Mouse (Mus musculus) embryonic fibroblast, embryonic 13.5 days (primary cell): ENCODE results near the gene Abcb6. TPM values are rescaled to one million over a fixed set of nuclear protein-coding genes. Genes with fewer than 3 reads are reported as not detected.

Experiments
- H3K27ac ChIP-seq: 2 replicates; pipeline ENCODE4 v1.5.1; 2012; ENCODE audit warnings: low read length, control low read depth, inconsistent platforms; ENCODE audit not compliant: insufficient read depth
- H3K4me1 ChIP-seq: 2 replicates; pipeline ENCODE4 v1.6.1; 2011; ENCODE audit warnings: low read length; ENCODE audit not compliant: control insufficient read depth, insufficient read depth
- H3K4me3 ChIP-seq: 2 replicates; pipeline ENCODE4 v1.5.1; 2011; ENCODE audit warnings: mild to moderate bottlenecking, control low read depth, low read length; ENCODE audit not compliant: insufficient read depth
- CTCF ChIP-seq: IDR thresholded peaks from 2 replicates; pipeline ENCODE4 v1.5.1; 2011; ENCODE audit warnings: mild to moderate bottlenecking, control low read depth, low read length, moderate library complexity, borderline replicate concordance; ENCODE audit not compliant: insufficient read depth
- POLR2A ChIP-seq: IDR thresholded peaks from 2 replicates; pipeline ENCODE4 v1.6.1; 2011; ENCODE audit warnings: low read depth, mild to moderate bottlenecking, control low read depth, low read length, moderate library complexity
- polyA plus RNA-seq: library from polyadenylated mRNA; stranded (reverse); fragments of >200 nt; gene quantifications from 2 replicates; pipeline ENCODE4 v1.2.4, GENCODE M21; 2011; ENCODE audit warnings: low read depth; ENCODE audit not compliant: missing spikeins, insufficient read length

Gene Abcb6
- polyA plus RNA-seq, 1 experiment: 13.4 TPM

GRCm38 (mm10) chr1:75182160-75182559 is 2.0 kb upstream of the Abcb6 start:
- Histone ChIP-seq H3K27ac (no peak overlapping the region), H3K4me1 (no peaks in the 10 kb centered on the region), H3K4me3 (no peak overlapping the region)
- TF ChIP-seq POLR2A: no peak
- TF ChIP-seq CTCF: no peak

- Histone ChIP-seq H3K4me3 (no peak overlapping the region), H3K4me1 (no peaks in the 10 kb centered on the region), H3K27ac (no peak overlapping the region)
- TF ChIP-seq CTCF: no peak
- no peak for TF ChIP-seq POLR2A
Observed at GRCm38 (mm10) chr1:75181377-75181870, 1.2 kb upstream of the Abcb6 start.

GRCm38 (mm10) chr1:75180741-75181140 is 549 bp upstream of the Abcb6 start:
- Histone ChIP-seq H3K4me3 (no peak overlapping the region), H3K4me1 (no peaks in the 10 kb centered on the region), H3K27ac (no peak overlapping the region)
- no peak for TF ChIP-seq CTCF
- TF ChIP-seq POLR2A: no peak

GRCm38 (mm10) chr1:75179334-75180104 is 673 bp downstream of the Abcb6 start:
- peak overlapping the region; percentile 52 for H3K4me3 ChIP-seq
- TF ChIP-seq CTCF (no peak), POLR2A (no peak)
- no peak overlapping the region; the same call in 1 of the 2 replicates for H3K27ac ChIP-seq
- no peaks in the 10 kb centered on the region for H3K4me1 ChIP-seq

GRCm38 (mm10) chr1:75168472-75169464 is 11.4 kb downstream of the Abcb6 start, which contains the start of gene Zfand2b:
Gene Zfand2b (plus strand): TSS chr1:75168646.
- TF ChIP-seq POLR2A: peak; percentile 86
- no peak for TF ChIP-seq CTCF
- Histone ChIP-seq H3K4me1 (no peaks in the 10 kb centered on the region; the same call in 1 of the 2 replicates), H3K27ac (no peak within 1 kb of the TSS), H3K4me3 (peak within 1 kb of the TSS; percentile 71)

GRCm38 (mm10) chr1:75168093-75168471 is 12.1 kb downstream of the Abcb6 start:
- H3K27ac ChIP-seq: no peak overlapping the region
- TF ChIP-seq POLR2A (no peak), CTCF (no peak)
- no peaks in the 10 kb centered on the region; the same call in 1 of the 2 replicates for H3K4me1 ChIP-seq
- peak overlapping the region; percentile 23 for H3K4me3 ChIP-seq

- no peak for TF ChIP-seq CTCF
- TF ChIP-seq POLR2A: no peak
- Histone ChIP-seq H3K27ac (no peak overlapping the region), H3K4me3 (no peak overlapping the region), H3K4me1 (no peaks in the 10 kb centered on the region)
Observed at GRCm38 (mm10) chr1:75160256-75160617, 20.0 kb downstream of the Abcb6 start.

GRCm38 (mm10) chr1:75159540-75160255 is 20.5 kb downstream of the Abcb6 start:
- no peaks in the 10 kb centered on the region for H3K4me1 ChIP-seq
- H3K27ac ChIP-seq: no peak overlapping the region
- no peak for TF ChIP-seq POLR2A
- no peak for TF ChIP-seq CTCF
- no peak overlapping the region for H3K4me3 ChIP-seq

- Histone ChIP-seq H3K4me3 (no peak overlapping the region), H3K27ac (no peak overlapping the region), H3K4me1 (no peaks in the 10 kb centered on the region)
- TF ChIP-seq POLR2A: no peak
- TF ChIP-seq CTCF: no peak
Observed at GRCm38 (mm10) chr1:75158990-75159389, 21.2 kb downstream of the Abcb6 start.
